Mouse (Mus musculus) hindbrain, embryonic 16.5 days (tissue): ENCODE data around the gene Cyp4f13. TPM values are rescaled to one million over a fixed set of nuclear protein-coding genes. Genes with fewer than 3 reads are reported as not detected.

Experiments used
- ATAC-seq: fragments of 200-750 bp; cut with Nextera tagmentation; 2 replicates; pipeline ENCODE4 v1.8.0; 2017; ENCODE audit warnings: moderate TSS enrichment, moderate library complexity
- H3K27ac ChIP-seq: fragments of 300-500 bp; sonication (generic); 2 replicates; pipeline ENCODE4 v1.5.1; 2014; ENCODE audit warnings: low read depth, mild to moderate bottlenecking, control low read depth, low read length, moderate library complexity
- H3K27me3 ChIP-seq: fragments of 300-500 bp; sonication (generic); replicated peaks from 2 replicates; pipeline ENCODE4 v1.6.1; 2014; ENCODE audit warnings: low read length; ENCODE audit not compliant: control insufficient read depth, insufficient read depth
- H3K36me3 ChIP-seq: fragments of 300-500 bp; sonication (generic); 2 replicates; pipeline ENCODE4 v1.6.1; 2014; ENCODE audit warnings: mild to moderate bottlenecking, low read length, moderate library complexity, mixed read lengths; ENCODE audit not compliant: control insufficient read depth, insufficient read depth
- H3K4me1 ChIP-seq: fragments of 300-500 bp; sonication (generic); 2 replicates; pipeline ENCODE4 v1.6.1; 2014; ENCODE audit warnings: low read depth, low read length; ENCODE audit not compliant: control insufficient read depth, insufficient read depth
- H3K4me2 ChIP-seq: fragments of 300-500 bp; sonication (generic); 2 replicates; pipeline ENCODE4 v1.6.1; 2014; ENCODE audit warnings: mild to moderate bottlenecking, low read length, control low read depth, moderate library complexity
- H3K4me3 ChIP-seq: fragments of 300-500 bp; sonication (generic); 2 replicates; pipeline ENCODE4 v1.5.1; 2014; ENCODE audit warnings: mild to moderate bottlenecking, low read length, control low read depth, moderate library complexity
- H3K9ac ChIP-seq: fragments of 300-500 bp; sonication (generic); 2 replicates; pipeline ENCODE4 v1.6.1; 2014; ENCODE audit warnings: low read depth, mild to moderate bottlenecking, control low read depth, low read length, moderate library complexity
- H3K9me3 ChIP-seq: fragments of 300-500 bp; sonication (generic); 2 replicates; pipeline ENCODE4 v1.6.1; 2014; ENCODE audit warnings: mild to moderate bottlenecking, low read length, moderate library complexity; ENCODE audit not compliant: control insufficient read depth
- WGBS: fragments of 180-500 bp; shearing (Covaris S2); extraction: QIAGEN DNeasy Blood & Tissue Kit; methylation state at CpG from one replicate; pipeline ENCODE4 v1.1.7; 2014; 5-methylcytosine and 5-hydroxymethylcytosine counted together
- polyA plus RNA-seq: library from polyadenylated mRNA; unstranded; fragments of >200 nt; fragmentation: Nextera tagmentation; extraction: Ambion mirVana; gene quantifications from 2 replicates; pipeline ENCODE4 v1.2.1, GENCODE M21; 2015

Gene Cyp4f13
- polyA plus RNA-seq, 1 experiment from 2014 or later = 8.8 TPM

DNA sequence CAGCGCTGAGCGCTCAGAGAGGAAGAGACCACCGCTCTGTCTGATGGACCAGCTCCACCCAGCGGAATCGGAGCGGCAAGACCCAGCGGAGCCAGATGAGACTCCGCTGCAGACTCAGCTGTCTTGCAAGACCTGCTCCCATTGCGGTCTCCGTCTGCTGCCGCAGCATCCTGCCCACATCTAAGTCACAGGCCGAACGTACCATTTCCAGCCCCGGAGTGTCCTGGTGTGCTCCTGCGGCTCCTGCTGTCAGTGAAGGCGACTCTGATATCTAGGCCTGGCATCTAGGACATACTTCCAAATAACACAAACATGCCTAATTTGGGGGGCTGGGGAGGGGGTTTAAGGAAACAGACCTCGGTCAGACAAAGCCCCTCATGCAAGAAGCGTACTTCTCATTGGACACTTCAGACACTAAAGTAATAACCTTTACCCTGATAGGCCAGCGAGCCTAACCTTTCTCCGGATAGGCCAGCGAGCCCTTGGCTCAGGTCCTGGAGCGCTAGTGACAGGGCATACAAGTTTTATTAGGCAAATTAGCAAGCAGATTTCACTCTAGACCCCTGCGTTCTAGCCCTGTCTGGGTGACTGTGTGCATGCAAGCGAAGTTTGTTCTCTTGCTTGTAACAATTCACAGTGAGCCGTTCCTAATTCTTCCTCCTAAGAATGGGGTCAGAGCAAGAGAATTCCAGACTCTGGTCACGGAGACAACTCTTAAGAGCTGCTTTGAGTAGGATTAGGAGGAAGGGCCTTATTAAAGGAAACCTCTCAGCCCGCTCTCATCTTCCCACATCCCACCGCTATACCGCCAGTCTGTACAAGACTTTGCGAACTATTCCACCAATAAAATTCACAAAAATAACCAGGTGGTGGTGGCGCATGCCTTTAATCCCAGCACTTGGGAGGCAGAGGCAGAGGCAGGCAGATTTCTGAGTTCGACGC, 55.7 kb downstream of the Cyp4f13 start, which contains the start of gene Zfp870:
Gene Zfp870 (minus strand): TSS at position 404 of the 942 bp plus-strand sequence.
- Histone ChIP-seq H3K4me2 (peak within 1 kb of the TSS; percentile 69), H3K4me1 (peaks cover 11% of the 10 kb centered on the region), H3K27me3 (no peaks in the 10 kb centered on the region), H3K27ac (peak within 1 kb of the TSS; percentile 68), H3K4me3 (peak within 1 kb of the TSS; percentile 57), H3K9ac (peak within 1 kb of the TSS; percentile 74), H3K9me3 (no peaks in the 10 kb centered on the region), H3K36me3 (no peaks in the 10 kb centered on the region; the same call in 1 of the 2 replicates)
- ATAC-seq = peak; percentile 99
- 12% methylated on average over 31 of the region's 33 CpGs for WGBS

DNA sequence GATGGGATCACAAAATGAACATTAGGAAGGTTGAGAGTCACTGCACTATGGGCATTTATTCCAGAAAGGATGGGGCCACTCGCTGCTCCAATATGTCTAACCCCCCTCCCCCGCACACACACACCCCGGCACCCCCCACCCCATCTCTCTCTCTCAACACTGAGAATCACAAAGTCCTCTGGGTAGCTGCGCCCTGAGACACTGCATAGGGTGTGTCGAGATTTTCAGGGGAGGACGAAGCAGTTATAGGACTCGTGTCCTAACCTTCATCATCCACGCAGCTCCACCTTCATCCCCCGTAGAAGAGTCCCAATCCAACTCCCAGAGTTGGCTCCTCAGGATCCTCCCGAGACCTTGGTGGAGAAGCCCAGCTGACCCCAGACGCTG, 56.4 kb downstream of the Cyp4f13 start:
- H3K4me2 ChIP-seq = peak overlapping the region; percentile 69
- WGBS = 5% methylated on average over 10 of the region's 11 CpGs
- peak overlapping the region; percentile 68 for H3K27ac ChIP-seq
- peak; percentile 57; the same call in 1 of the 2 replicates for ATAC-seq
- H3K36me3 ChIP-seq = no peaks in the 10 kb centered on the region; the same call in 1 of the 2 replicates
- no peaks in the 10 kb centered on the region for H3K27me3 ChIP-seq
- H3K9ac ChIP-seq = peak overlapping the region; percentile 74
- H3K4me3 ChIP-seq = peak overlapping the region; percentile 57
- no peaks in the 10 kb centered on the region for H3K9me3 ChIP-seq
- peaks cover 11% of the 10 kb centered on the region for H3K4me1 ChIP-seq

DNA sequence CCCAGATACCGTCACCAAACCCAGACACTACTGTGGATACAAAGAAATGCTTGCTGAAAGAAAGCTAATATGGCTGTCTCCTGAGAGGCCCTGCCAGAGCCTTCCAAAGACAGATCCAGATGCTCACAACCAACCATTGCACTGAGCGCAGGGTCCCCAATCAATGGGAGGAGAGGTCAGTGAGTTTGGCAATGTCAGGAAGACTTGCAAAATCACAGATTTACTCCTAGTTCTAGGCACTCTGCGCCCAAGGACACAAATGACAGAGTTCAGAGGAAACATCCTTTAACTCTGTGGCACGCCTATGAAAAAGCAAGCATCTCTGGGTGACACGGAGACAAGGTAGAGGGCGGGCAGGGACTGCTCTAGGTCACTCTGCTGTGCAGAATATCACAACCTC, 57.6 kb downstream of the Cyp4f13 start:
- no peaks in the 10 kb centered on the region for H3K27me3 ChIP-seq
- no peak overlapping the region for H3K9ac ChIP-seq
- no peak overlapping the region for H3K27ac ChIP-seq
- WGBS = 96% methylated on average over 6 of the region's 6 CpGs
- no peak overlapping the region for H3K4me3 ChIP-seq
- H3K4me1 ChIP-seq = peaks cover 11% of the 10 kb centered on the region
- no peak for ATAC-seq
- H3K4me2 ChIP-seq = no peak overlapping the region; the same call in 1 of the 2 replicates
- no peaks in the 10 kb centered on the region for H3K9me3 ChIP-seq
- H3K36me3 ChIP-seq = peaks cover 6% of the 10 kb centered on the region

DNA sequence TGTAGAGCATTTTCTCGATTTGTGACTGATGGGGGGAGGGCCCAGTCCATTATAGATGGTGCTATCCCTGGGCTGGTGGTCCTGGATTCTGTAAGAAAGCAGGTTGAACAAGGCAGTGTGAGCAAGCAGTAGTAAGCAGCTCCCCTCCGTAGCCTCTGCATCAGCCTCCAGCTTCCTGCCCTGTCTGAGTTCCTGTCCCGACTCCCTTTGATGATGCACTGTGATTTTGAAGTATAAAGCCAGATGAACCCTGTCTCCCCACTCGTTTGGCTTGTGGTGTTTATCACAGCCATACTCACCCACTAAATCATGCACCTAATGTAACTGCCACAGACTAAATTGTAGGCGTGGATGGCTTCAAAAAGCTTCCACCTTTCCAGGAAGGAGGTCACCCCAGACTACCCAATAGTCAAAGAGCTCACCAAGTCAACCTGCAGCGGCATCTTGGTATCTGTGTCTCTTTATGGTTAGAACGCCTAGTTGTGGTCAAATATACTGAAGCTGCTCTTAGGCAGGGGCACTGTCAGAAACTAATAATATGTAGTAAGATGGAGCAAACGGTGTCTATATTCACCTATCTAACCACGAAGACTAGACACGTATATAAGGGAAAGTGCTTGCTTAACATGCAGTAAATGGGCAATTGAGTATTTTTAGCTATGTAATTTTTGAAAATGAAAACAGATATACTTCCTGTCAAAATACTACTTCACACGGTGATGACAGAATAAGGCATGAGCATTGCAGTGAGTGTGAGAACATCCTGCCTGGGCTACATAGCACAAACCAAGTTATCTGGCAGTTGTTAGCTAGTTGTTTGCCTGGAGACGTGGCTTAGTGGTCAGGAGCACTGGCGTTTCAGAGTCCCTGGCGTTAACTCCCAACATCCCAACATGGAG, 66.6 kb downstream of the Cyp4f13 start:
- Histone ChIP-seq H3K27ac (no peak overlapping the region), H3K9ac (no peak overlapping the region), H3K4me2 (no peak overlapping the region), H3K4me3 (no peak overlapping the region), H3K36me3 (peaks cover 35% of the 10 kb centered on the region), H3K27me3 (no peaks in the 10 kb centered on the region), H3K4me1 (no peaks in the 10 kb centered on the region), H3K9me3 (no peaks in the 10 kb centered on the region)
- 93% methylated on average over 14 of the region's 14 CpGs for WGBS
- ATAC-seq = no peak

DNA sequence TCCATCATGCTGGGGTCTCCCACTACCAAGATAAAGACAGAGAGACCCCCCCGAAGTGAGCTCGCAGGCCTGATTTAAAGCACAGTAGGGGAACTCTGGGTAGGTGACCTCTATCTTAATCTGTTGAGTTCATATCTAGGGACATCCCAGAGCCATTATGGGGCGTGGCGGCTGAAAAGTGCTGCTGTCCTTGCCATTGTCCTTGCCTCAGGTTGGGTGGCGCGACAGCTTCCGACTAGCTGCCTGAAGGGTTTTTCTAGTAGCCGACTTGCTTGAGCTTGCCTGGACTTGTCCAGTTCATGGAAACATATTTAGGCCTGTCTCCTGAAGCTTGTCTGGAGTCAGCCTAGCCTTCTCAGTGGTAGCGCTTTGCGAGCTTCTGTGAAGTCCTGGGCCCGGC, 68.4 kb downstream of the Cyp4f13 start:
- WGBS = 95% methylated on average over 11 of the region's 11 CpGs
- H3K4me2 ChIP-seq = no peak overlapping the region
- H3K4me1 ChIP-seq = no peaks in the 10 kb centered on the region
- no peaks in the 10 kb centered on the region for H3K9me3 ChIP-seq
- no peak overlapping the region for H3K4me3 ChIP-seq
- H3K9ac ChIP-seq = no peak overlapping the region
- no peaks in the 10 kb centered on the region for H3K27me3 ChIP-seq
- no peak for ATAC-seq
- H3K27ac ChIP-seq = no peak overlapping the region
- H3K36me3 ChIP-seq = peaks cover 29% of the 10 kb centered on the region

GRCm38 (mm10) chr17:32877471-32878171, 69.6 kb downstream of the Cyp4f13 start:
- no peaks in the 10 kb centered on the region for H3K9me3 ChIP-seq
- no peaks in the 10 kb centered on the region for H3K4me1 ChIP-seq
- no peak overlapping the region for H3K9ac ChIP-seq
- H3K4me2 ChIP-seq = no peak overlapping the region
- no peak overlapping the region for H3K27ac ChIP-seq
- no peak for ATAC-seq
- no peaks in the 10 kb centered on the region for H3K27me3 ChIP-seq
- 13% methylated on average over 22 of the region's 22 CpGs for WGBS
- peaks cover 19% of the 10 kb centered on the region for H3K36me3 ChIP-seq
- H3K4me3 ChIP-seq = no peak overlapping the region

Other genes starting within 250 kb of the Cyp4f13 start
- gene Zfp871, start 159.1 kb downstream of the Cyp4f13 start, polyA plus RNA-seq = 35.9 and 41.2 TPM in 2 replicates
- 45.5 and 48.7 TPM in 2 replicates for gene Zfp811, start 137.5 kb downstream of the Cyp4f13 start, polyA plus RNA-seq
- gene Zfp799, start 117.1 kb downstream of the Cyp4f13 start, polyA plus RNA-seq = 13.2 and 17.8 TPM in 2 replicates
- 8.2 and 9.2 TPM in 2 replicates for gene Zfp870, start 55.8 kb downstream of the Cyp4f13 start, polyA plus RNA-seq
- gene Cyp4f14, start 30.1 kb downstream of the Cyp4f13 start, polyA plus RNA-seq = not detected in 2 replicates
- 6.5 and 6.9 TPM in 2 replicates for gene Zfp472, start 18.4 kb upstream of the Cyp4f13 start, polyA plus RNA-seq
- 18.6 and 19.4 TPM in 2 replicates for gene Zfp952, start 45.7 kb upstream of the Cyp4f13 start, polyA plus RNA-seq
- gene Zfp763, start 86.0 kb upstream of the Cyp4f13 start, polyA plus RNA-seq = 24.8 and 26.6 TPM in 2 replicates
- gene 4921501E09Rik, start 120.7 kb upstream of the Cyp4f13 start, polyA plus RNA-seq = not detected in 2 replicates
- gene Zfp563, start 141.9 kb upstream of the Cyp4f13 start, polyA plus RNA-seq = 19.7 and 20.1 TPM in 2 replicates
- 0.42 and 0.43 TPM in 2 replicates for gene Morc2b, start 192.3 kb upstream of the Cyp4f13 start, polyA plus RNA-seq
- gene Olfr55, start 221.0 kb upstream of the Cyp4f13 start, polyA plus RNA-seq = 0.04 and 0.05 TPM in 2 replicates
- not detected in 2 replicates for gene Olfr239, start 243.9 kb upstream of the Cyp4f13 start, polyA plus RNA-seq